Mouse (Mus musculus) cerebellum, adult 2 months (tissue): ENCODE data around the gene Pafah2. TPM values are rescaled to one million over a fixed set of nuclear protein-coding genes. Genes with fewer than 3 reads are reported as not detected.

Experiments
- DNase-seq, 2 experiments: peaks; one replicate each; pipeline ENCODE4 v3.0.0; 2021
- H3K27ac ChIP-seq: fragments of 200-500 bp; 2 replicates; pipeline ENCODE4 v1.5.1; 2012; ENCODE audit warnings: low read length, control low read depth, inconsistent platforms; ENCODE audit not compliant: insufficient read depth
- H3K27me3 ChIP-seq: fragments of 200-500 bp; 2 replicates; pipeline ENCODE4 v1.6.1; 2012; ENCODE audit warnings: inconsistent platforms, mild to moderate bottlenecking, low read length, moderate library complexity; ENCODE audit not compliant: control insufficient read depth, insufficient read depth
- H3K4me1 ChIP-seq: fragments of 200-500 bp; 2 replicates; pipeline ENCODE4 v1.6.1; 2011; ENCODE audit warnings: low read length; ENCODE audit not compliant: control insufficient read depth, insufficient read depth
- H3K4me3 ChIP-seq: fragments of 200-500 bp; replicated peaks from 2 replicates; pipeline ENCODE3; 2011; ENCODE audit warnings: mild to moderate bottlenecking, low read depth, low read length, control low read depth; ENCODE audit not compliant: insufficient read depth
- CTCF ChIP-seq: fragments of 200-500 bp; IDR thresholded peaks from 2 replicates; pipeline ENCODE4 v1.5.1; 2011; ENCODE audit warnings: low read depth, mild to moderate bottlenecking, control low read depth, low read length, moderate library complexity, borderline replicate concordance; ENCODE audit not compliant: insufficient read depth
- POLR2A ChIP-seq: fragments of 200-500 bp; IDR thresholded peaks from 2 replicates; pipeline ENCODE4 v1.6.1; 2011; ENCODE audit warnings: low read length, control low read depth, borderline replicate concordance; ENCODE audit not compliant: insufficient read depth
- WGBS: fragments of 180-500 bp; shearing (Covaris S2); methylation state at CpG from one replicate; pipeline ENCODE4 v1.1.7; 2018; 5-methylcytosine and 5-hydroxymethylcytosine counted together
- polyA plus RNA-seq: library from polyadenylated mRNA; depleted of rRNA; stranded (reverse); fragments of >200 nt; gene quantifications from 2 replicates; pipeline ENCODE4 v1.2.3, GENCODE M21; 2012; rRNA removed

The Pafah2 gene
- polyA plus RNA-seq, 1 experiment = 8.9 TPM

DNA sequence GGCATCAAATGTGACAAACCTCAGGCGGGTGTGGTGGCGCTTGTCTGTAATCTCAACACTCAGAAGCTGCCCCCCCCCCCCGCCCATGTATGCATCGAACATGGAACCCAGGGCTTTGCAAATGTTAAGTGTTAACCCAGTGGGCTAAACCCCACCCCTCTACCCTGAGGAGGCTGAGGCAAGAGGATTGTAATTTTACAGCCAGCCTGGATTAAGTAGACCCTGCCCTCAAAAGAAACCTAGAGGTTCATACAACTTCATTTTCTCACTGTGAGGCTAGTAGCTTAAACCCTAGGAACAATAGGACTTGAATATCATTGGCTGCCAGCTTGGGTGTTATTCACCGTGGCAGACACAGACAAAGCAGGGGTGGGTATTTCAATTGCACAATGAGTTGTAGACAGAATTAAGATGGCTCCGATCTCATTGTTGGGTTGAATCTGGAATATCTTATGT, 73.2 kb downstream of the Pafah2 start:
- Histone ChIP-seq H3K4me3 (peak overlapping the region; percentile 66), H3K27me3 (no peaks in the 10 kb centered on the region), H3K4me1 (no peaks in the 10 kb centered on the region), H3K27ac (no peak overlapping the region)
- TF ChIP-seq POLR2A (no peak), CTCF (no peak)
- WGBS = 4% methylated on average over 6 of the region's 6 CpGs
- no peak for DNase-seq

DNA sequence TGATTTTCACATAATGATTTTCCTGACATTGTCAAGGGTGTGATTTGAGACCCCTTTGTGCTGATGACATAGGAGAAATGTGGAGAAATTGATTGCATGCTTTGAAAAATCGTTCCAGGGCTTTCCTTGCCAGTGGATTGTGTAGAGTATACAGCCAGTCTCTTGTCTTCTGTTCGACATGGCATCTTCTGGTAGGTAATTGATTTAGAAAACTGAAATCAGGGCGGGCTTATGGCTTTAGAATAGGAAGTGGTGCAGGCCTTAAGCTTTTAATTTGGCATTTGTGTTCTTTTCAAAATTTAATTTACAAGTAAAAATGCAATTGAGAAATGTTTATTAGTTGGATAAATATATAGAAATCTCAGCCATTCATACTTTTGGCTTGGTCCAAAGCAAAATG, 73.9 kb downstream of the Pafah2 start:
- Histone ChIP-seq H3K4me1 (no peaks in the 10 kb centered on the region), H3K27ac (no peak overlapping the region), H3K4me3 (no peak overlapping the region), H3K27me3 (no peaks in the 10 kb centered on the region)
- TF ChIP-seq CTCF = no peak
- no peak for TF ChIP-seq POLR2A
- WGBS = 48% methylated on average over 3 of the region's 3 CpGs
- no peak for DNase-seq

DNA sequence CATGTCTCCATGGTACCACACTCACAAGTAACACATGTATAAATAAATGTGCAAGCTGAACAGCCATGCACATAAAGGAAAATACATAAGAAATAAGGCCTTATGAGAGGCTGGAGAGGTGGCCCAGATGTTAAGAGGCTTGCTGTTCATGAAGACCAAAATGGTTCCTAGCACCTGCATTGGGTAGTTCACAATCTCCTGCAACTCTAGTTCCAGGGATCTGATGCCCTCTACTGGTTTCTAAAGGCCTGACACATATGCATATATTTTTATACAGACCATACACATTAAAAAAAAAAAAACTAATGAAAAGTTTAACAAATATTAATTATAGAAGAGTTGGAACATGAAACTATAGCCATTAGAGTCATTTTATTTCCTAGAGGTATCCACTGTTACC, 75.3 kb downstream of the Pafah2 start:
- H3K27me3 ChIP-seq = no peaks in the 10 kb centered on the region
- no peak for TF ChIP-seq CTCF
- TF ChIP-seq POLR2A = no peak
- no peak overlapping the region for H3K4me3 ChIP-seq
- DNase-seq = no peak
- no peaks in the 10 kb centered on the region; the same call in 1 of the 2 replicates for H3K4me1 ChIP-seq
- H3K27ac ChIP-seq = no peak overlapping the region

- Histone ChIP-seq H3K4me1 (peaks cover 12% of the 10 kb centered on the region; the same call in 1 of the 2 replicates), H3K27ac (peak overlapping the region; percentile 37; the same call in 1 of the 2 replicates), H3K27me3 (no peaks in the 10 kb centered on the region), H3K4me3 (no peak overlapping the region)
- TF ChIP-seq CTCF = no peak
- no peak for TF ChIP-seq POLR2A
- no peak for DNase-seq
- WGBS = 64% methylated on average over 4 of the region's 4 CpGs
Observed at GRCm38 (mm10) chr4:134473764-134474163, 77.6 kb downstream of the Pafah2 start.

DNA sequence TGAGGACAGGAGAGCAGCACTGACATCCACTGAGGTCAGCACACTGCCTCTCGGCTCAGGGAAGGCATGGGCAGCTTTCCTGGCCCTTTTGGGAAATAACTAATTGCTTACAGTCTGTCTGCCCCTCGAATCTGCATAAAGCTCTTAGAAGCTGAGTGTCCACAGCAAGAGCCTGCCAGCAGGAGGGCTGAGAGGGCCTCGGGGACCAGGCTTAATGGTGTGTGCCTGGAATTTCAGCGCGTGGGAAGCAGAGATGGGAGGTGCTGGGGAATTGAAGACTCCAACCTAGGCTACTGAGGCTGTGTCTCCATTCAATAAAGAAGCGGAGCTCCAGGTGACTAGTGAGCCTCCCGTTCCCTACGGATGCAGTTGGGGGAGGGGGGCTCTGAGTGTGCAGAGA, 78.1 kb downstream of the Pafah2 start:
- DNase-seq = no peak
- H3K4me1 ChIP-seq = peaks cover 12% of the 10 kb centered on the region; the same call in 1 of the 2 replicates
- H3K4me3 ChIP-seq = no peak overlapping the region
- no peaks in the 10 kb centered on the region for H3K27me3 ChIP-seq
- 53% methylated on average over 8 of the region's 8 CpGs for WGBS
- H3K27ac ChIP-seq = peak overlapping the region; percentile 37; the same call in 1 of the 2 replicates
- TF ChIP-seq CTCF (no peak), POLR2A (no peak)

- 32% methylated on average over 8 of the region's 8 CpGs for whole genome bisulfite sequencing
- H3K27me3 ChIP-seq = no peaks in the 10 kb centered on the region
- H3K4me1 ChIP-seq = peaks cover 15% of the 10 kb centered on the region
- no peak for TF ChIP-seq CTCF
- no peak for TF ChIP-seq POLR2A
- peak overlapping the region; percentile 12; the same call in 1 of the 2 replicates for H3K27ac ChIP-seq
- peak; percentile 76 to 81 for DNase-seq
- no peak overlapping the region for H3K4me3 ChIP-seq
Observed at GRCm38 (mm10) chr4:134476899-134477298, 80.8 kb downstream of the Pafah2 start.

Other genes with a start within 250 kb of the Pafah2 start
- gene Cep85, start 209.2 kb upstream of the Pafah2 start, polyA plus RNA-seq = 24.8 and 25.2 TPM in 2 replicates
- gene Gm7534, start 193.3 kb upstream of the Pafah2 start, polyA plus RNA-seq = not detected in 2 replicates
- 0.08 TPM in 1 of 2 replicates, not detected in the other for gene Catsper4, start 168.9 kb upstream of the Pafah2 start, polyA plus RNA-seq
- gene Cnksr1, start 157.9 kb upstream of the Pafah2 start, polyA plus RNA-seq = 0.55 and 0.56 TPM in 2 replicates
- 0.52 and 0.84 TPM in 2 replicates for gene E130218I03Rik, start 152.7 kb upstream of the Pafah2 start, polyA plus RNA-seq
- 10.7 and 11.7 TPM in 2 replicates for gene Zfp593, start 150.7 kb upstream of the Pafah2 start, polyA plus RNA-seq
- gene Gm30191, start 149.4 kb upstream of the Pafah2 start, polyA plus RNA-seq = 1.8 and 1.9 TPM in 2 replicates
- 6.6 and 7.6 TPM in 2 replicates for gene Grrp1, start 142.2 kb upstream of the Pafah2 start, polyA plus RNA-seq
- 8.9 and 9.6 TPM in 2 replicates for gene Pdik1l, start 108.4 kb upstream of the Pafah2 start, polyA plus RNA-seq
- 0.07 and 0.24 TPM in 2 replicates for gene Trim63, start 81.2 kb upstream of the Pafah2 start, polyA plus RNA-seq
- 0.13 and 0.20 TPM in 2 replicates for gene Slc30a2, start 53.1 kb upstream of the Pafah2 start, polyA plus RNA-seq
- 10.3 and 13.0 TPM in 2 replicates for gene Extl1, start 12.5 kb upstream of the Pafah2 start, polyA plus RNA-seq
- 361 and 454 TPM in 2 replicates for gene Stmn1, start 72.0 kb downstream of the Pafah2 start, polyA plus RNA-seq
- 86.0 and 99.2 TPM in 2 replicates for gene Paqr7, start 100.4 kb downstream of the Pafah2 start, polyA plus RNA-seq
- gene Aunip, start 114.7 kb downstream of the Pafah2 start, polyA plus RNA-seq = 0.24 and 0.65 TPM in 2 replicates
- 146 and 148 TPM in 2 replicates for gene Mtfr1l, start 139.1 kb downstream of the Pafah2 start, polyA plus RNA-seq
- gene Selenon, start 155.8 kb downstream of the Pafah2 start, polyA plus RNA-seq = 37.8 and 43.1 TPM in 2 replicates